Mouse (Mus musculus) left cerebral cortex, adult 18-20 months (tissue): ENCODE measurements around the gene Tmem37. TPM values are rescaled to one million over a fixed set of nuclear protein-coding genes. Genes with fewer than 3 reads are reported as not detected.

Experiments
- DNase-seq, 2 experiments: peaks; one replicate each; pipeline ENCODE4 v3.0.0; 2021 to 2022; ENCODE audit warnings: low spot score in 2 of 2, mixed read lengths in 1 of 2
- long read RNA-seq, 2 experiments: library from polyadenylated mRNA; stranded (forward); transcript quantifications; one replicate each; pipeline ENCODE4 v2.0.0; 2021
- total RNA-seq, 2 experiments: library from RNA; stranded (reverse); gene quantifications; 2 replicates each; pipeline ENCODE4 v1.2.3; 2021

Gene Tmem37
- 1 to 10 TPM in 1 of 2 experiments, under 1 TPM in 1; 0.94 to 2.0 TPM for total RNA-seq
- long read RNA-seq, experiment 1, partial matches to known transcripts: 0 of 3 reads
- long read RNA-seq, experiment 1, other reads (novel, unspliced or antisense): 0 of 3 reads
- long read RNA-seq, experiment 2, partial matches to known transcripts: 0 of 3 reads
- long read RNA-seq, experiment 2, other reads (novel, unspliced or antisense): 0 of 3 reads

DNA sequence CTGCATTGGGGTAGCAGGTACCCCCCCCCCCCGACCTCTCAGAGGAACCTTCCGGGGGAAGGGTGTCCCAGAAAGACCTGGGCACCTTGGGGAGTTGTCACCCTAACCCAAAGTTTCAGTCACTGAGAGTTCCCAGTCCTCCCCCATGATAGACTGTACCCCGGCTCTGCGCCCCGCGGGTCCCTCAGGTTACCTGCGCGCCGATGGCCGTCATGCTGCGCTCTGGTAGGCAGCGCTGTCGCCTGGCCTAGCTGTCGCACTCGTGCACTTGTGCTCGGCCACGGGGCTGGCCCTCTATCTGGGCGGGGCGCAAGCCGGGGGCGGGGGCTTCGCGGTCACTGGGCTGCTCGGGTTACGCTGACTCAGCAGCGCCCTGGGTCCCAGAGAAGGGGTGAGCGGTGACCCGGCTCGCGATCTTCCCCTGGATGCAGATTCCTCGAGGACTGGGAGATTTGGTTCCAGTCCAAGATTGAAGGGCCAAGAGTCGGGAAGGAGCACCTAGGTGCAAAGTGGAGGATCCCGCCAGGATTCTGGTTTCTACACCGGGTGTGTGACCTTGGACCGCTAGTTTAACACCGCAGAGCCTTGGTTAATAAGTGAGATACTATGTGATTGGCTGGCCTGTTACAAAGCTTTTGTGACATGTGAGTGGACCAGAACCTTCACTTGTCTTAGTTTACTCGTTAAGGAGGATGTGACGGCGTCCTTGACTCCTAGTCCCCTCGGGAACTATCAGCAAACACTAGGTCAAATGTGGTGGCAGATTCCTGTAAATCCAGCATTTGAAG, at the start of gene Tmem37:
Tmem37 (minus strand) TSS at position 556 of the 788 bp plus-strand sequence.
- no peak for DNase-seq

DNA sequence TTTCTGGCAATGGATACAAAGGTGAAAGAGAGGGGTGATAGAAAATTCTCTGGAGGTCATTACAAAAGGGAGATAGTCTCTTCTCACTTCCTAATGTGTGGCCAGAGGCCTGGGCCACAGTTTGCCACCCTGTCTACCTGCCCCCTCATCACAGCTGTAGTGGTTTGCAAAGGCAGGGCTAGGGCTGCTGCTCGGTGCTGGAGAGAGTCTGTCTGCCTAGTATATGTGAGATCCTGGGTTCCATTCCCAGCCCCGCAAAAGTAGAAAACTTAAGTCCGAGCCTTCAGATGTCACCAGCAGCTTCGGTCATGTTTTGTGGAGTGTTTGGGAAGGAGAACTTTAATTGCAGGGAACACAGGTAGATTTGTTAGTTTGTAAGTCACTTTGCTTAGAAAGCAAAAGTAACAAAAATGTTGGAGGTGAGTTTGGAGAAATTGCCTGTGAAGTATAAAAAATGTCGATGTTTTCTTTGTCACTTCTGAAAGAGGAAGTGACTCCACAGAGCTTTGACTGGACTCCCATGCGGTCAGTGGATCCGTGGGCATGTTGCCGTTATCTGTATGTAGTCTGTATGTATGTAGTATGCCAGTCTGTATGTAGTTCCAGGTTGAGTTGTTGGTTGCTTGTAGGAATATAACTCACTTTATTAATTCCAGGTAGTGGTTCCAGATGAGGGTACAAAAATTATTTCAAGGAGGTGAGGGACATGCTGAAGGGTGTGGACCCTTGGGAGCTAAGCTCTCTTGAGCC, 48.9 kb upstream of the Tmem37 start:
- no peak for DNase-seq

DNA sequence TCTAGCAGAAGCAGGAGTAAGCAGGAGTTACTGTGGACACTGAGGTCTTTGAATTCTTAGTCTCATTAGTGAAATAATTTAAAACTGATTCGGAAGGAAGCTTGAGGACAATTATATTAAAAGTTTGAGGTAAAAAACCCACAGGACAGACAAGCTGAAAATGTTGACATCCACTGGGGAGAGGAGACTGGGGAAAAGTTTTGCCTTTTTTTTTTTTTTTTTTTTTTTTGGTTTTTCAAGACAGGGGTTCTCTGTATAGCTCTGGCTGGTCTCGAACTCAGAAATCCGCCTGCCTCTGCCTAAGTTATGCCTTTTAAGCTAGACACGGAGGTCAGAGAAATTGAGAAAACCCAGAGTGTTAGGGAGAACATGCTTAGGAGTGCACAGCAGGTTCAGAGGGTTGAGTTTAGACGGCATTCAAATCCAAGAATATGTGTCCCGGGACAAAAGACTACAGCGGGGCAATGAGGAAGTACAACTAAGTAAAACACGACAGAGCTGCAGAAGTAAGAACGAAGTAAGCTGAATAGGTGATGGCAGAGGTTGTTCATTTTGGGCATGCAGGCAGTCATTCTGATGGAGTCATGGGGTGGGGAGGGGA, 48.2 kb upstream of the Tmem37 start:
- DNase-seq: no peak

DNA sequence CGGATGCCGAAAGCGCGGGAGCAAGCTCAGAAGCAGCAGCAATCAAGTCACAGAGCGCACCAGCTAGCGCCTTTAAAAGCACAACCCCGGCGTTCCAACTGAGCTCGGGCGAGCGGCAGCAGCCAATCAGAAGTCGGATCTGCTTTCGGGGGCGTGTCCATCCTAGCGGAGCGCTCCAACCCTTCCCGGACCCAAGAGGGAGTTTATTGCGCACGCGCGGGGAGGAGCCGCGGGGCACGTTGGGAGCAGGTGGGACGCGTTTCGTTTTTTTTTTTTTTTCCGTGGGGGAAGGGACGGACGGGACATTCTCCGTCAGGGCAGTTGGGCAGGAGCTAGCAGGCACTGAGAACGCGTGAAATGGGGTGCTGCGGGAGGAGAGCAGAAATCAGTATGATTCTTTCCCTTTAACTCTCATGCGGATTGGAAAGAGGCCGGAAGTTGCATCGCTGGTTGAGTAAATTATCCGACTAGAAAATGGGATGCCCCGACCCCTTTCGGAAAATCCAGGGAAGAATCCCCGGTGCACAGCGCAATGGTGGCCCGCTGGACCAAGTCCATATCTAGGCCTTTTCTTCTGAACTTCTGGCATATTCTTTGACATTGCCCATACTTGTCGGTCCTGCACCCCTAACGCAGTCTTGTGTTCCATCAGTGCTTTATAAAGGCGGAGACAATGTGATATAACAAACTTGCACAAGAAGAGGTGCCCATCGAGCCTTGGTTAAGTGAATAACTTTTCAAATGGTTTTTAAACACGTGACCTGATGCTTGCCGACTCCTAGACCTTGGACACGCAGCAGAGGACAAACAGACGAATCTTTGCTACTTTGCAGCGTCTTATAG, 47.3 kb upstream of the Tmem37 start, which contains the start of the genes Dbi and 3110009E18Rik:
Dbi (minus strand) TSS at position 110 of the 843 bp plus-strand sequence.
3110009E18Rik (plus strand) TSS at position 219 of the 843 bp plus-strand sequence.
- peak; percentile 97 to 98 for DNase-seq

DNA sequence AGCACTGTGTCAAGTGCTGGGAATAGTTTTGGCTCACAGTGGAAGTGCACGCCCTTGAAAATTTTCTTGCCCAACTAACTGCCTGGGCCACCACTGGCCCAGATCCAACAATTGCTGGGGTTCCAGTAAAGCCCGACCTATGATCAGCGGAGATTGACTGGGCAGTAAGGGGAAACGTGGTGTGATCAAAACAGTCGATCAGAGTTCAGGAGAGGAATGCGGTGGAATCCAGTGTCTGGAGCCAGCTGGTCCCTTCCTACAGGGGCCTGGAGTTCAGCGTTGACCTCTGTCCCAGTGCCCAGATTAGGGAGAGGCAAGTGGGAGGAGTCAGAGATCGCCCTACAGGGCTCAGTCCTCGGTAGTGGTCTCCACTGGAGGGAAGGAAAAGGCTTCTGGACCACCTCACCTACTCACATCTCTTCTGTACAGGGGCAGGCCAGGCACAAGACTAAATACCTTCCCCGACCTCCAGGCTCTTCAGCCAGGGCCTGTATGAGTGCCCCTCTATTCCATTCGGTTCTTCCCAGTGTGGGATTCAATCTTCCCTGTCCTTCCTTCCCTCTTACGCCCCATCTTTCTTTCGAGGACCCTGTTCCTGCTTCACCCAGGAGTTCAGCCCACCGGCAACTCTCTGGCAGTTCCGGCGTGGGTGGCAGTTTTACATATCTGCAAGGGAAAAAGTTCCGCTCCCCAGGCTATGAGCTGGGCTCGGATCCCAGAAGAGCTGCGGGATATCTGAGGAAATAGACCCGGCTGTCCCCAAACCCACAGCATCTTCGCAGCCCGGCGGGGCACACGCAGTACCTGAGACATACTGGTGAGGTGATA, 46.5 kb upstream of the Tmem37 start:
- no peak for DNase-seq

GRCm38 (mm10) chr1:120119389-120119788, 45.5 kb upstream of the Tmem37 start:
- no peak for DNase-seq

- DNase-seq: no peak
Measured at GRCm38 (mm10) chr1:120118854-120119253, 45.0 kb upstream of the Tmem37 start.

DNA sequence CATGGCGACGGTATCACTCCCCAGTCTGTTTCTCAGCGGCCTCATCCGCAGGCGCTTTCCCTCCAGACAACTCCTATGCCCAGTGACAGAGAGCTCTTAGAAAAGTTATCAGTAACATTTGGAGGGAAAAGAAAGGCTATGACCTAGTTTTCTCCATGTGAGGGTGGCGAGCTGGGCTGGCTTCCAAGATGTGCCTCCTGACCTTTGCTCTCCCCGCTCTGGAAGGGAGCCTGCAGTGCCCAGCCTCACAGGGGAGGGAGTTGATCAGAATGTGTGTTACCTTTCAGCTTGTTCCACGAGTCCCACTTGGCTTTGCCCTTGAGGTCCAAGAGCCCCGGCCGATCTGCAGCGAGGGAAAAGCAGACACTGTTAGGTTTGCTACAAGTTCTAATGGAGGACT, 42.2 kb upstream of the Tmem37 start:
- DNase-seq: no peak

- DNase-seq: peak; percentile 66 to 69
Measured at GRCm38 (mm10) chr1:120115671-120116081, 41.8 kb upstream of the Tmem37 start.

DNA sequence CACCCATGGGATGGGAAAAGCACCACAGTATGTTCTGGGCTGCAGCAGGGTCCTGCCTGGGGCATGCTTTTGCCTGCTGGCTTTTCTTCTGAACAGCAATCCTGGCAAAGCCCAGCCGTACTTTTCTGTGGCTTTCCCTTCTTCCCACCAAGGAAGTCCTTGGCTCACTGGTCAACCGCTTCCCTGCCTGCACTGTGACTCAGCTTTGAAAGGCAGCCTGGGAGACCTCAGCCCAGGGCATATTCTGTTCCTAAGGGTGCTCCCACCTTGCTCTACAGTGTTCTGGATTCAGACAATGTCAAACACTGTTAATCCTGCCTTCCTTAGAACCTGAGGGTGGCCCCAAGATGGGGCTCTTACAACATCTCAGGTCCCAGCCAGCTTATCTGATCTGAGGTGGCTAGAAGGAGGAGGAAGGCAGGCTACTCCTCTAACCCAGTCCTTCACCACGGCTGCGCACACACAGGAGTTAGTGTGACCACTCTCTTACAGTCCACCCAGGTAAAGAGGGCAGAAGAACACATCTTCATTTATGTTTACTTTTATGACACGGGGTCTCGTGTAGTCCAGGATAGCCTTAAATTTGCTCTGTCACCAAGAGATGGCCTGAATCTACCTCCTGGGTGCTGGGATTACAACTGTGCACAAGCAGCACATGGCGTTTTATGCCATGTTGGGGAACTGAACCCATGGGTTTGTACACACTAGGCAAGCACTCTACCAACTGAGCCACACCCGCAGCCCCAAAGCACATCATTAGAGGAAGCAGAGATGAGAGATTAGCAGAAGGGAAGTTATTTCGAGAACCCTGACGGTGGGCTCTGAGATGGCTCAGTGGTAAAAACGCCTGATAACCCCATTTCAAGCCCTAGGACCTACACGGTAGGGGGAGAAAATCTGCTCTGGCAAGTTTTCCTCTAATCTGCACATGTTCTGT, 38.6 kb upstream of the Tmem37 start:
- no peak for DNase-seq

GRCm38 (mm10) chr1:120111766-120112165, 37.9 kb upstream of the Tmem37 start:
- DNase-seq: no peak

- no peak for DNase-seq
Measured at GRCm38 (mm10) chr1:120109741-120110432, 36.0 kb upstream of the Tmem37 start.

GRCm38 (mm10) chr1:120105556-120105959, 31.7 kb upstream of the Tmem37 start:
- DNase-seq: no peak

DNA sequence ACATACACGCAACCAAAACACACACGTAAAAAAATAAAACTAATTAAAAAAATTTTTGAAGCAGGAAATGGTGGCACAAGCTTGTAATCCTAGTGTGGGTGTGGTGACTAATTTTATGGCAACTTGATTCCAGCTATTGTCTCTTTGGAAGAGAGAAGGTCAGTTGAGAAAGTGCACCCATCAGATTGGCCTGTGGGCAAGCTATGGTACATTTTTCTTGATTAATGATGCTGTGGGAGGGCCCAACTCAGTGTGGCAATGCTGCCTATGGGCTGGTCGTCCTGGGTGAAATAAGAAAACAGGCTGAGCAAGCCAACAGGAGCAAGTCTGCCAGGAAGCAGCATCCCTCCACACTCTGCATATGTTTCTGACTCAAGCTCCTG, 27.3 kb upstream of the Tmem37 start:
- DNase-seq: no peak

DNA sequence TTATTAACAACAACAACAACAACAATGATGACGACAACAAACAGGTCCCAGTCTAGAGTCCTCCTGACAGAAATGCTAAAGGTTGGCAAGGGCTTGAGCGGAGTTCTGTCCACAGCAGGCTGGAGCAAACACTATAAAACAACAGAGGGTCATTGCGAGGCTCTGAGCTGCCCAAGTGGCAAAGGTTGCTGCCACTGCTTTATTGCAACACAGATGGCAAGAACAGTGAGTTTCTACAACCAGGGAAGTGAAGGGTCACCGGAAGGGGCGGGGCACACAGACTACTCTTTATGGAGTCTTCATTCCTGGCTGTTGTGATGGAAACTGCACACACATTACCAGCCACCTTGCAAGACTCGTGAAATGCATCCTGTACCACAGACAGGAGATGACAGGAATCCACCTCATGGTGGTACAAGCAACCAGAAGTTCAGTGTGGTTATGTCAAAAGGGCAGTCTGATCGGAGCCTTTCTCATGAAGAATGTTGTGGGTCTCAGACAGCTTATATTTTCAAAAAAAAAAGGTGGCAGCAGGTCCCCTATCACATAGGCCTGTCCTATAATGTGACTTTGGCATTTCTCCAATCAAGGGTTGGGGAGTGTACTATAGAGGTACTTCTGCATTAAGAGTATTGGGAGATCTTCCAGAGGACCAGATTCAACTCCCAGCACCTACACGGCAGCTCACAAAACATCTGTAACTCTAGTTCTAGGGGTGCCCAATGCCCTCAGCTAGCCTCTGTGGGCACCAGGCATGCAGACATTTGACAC, 26.8 kb upstream of the Tmem37 start:
- DNase-seq: no peak

GRCm38 (mm10) chr1:120099483-120099882, 25.6 kb upstream of the Tmem37 start:
- DNase-seq: no peak

- peak; percentile 73 to 78 for DNase-seq
Measured at GRCm38 (mm10) chr1:120098327-120098726, 24.5 kb upstream of the Tmem37 start.
